ENCODE assay signal across 8 mouse cellular contexts in genomic region chr13:58066496-58067389, GRCm38 (mm10). TPM values are rescaled to one million over a fixed set of nuclear protein-coding genes. Genes with fewer than 3 reads are reported as not detected.
A peak's percentile ranks its signal among the peaks of the same experiment; 100 is the strongest.
DNase-seq lines count a peak whose midpoint lies in the region; ATAC-seq and TF ChIP-seq lines count a peak whose summit lies in the region.

No protein-coding gene starts in this region.

- peaks cover 10% of the 10 kb centered on the region for H3K4me1 ChIP-seq in lung, adult 2 months (ENCODE audit: control insufficient read depth, insufficient read depth, low read length)
- peaks cover 14% of the 10 kb centered on the region for H3K4me1 ChIP-seq in stomach, embryonic 16.5 days (ENCODE audit: control insufficient read depth, insufficient read depth, low read length)

- H3K4me2 ChIP-seq in stomach, embryonic 16.5 days (ENCODE audit: low read depth, low read length), result no peak overlapping the region

- H3K9me3 ChIP-seq in stomach, embryonic 16.5 days (replicated peaks; ENCODE audit: control insufficient read depth, low read length), result no peaks in the 10 kb centered on the region

- 0 out of 2 replicates have a peak, but pooled peaks have one; percentile 1 for TF ChIP-seq POLR2A in lung, adult 2 months (IDR thresholded peaks at IDR 0.05; ENCODE audit: borderline replicate concordance, extremely low read depth, low read depth, low read length)

- no peak for TF ChIP-seq CTCF in lung, adult 2 months (IDR thresholded peaks at IDR 0.05; ENCODE audit: insufficient read depth, low read length)

- peak; percentile 60 for DNase-seq in CD4-positive, CD25-positive, alpha-beta regulatory T cell, adult 2 months (ENCODE audit: low read depth, low spot score)
- peak; percentile 82 for DNase-seq in ZHBTc4 (ENCODE audit: low read depth, low spot score)
- peak; percentile 55 for DNase-seq in heart, adult 8-10 months (ENCODE audit: low spot score)
- peak; percentile 71 for DNase-seq in kidney, adult 18-20 months
- DNase-seq in lung, adult 2 months, result peak; percentile 27
- DNase-seq in right cerebral cortex, postnatal 14 days, result no peak
- DNase-seq in cerebellum, adult 11-12 months, result no peak

- H3K9ac ChIP-seq in stomach, embryonic 16.5 days (ENCODE audit: low read length), result no peak overlapping the region

- 29% methylated on average over 14 of the region's 14 CpGs for WGBS in lung, adult 2 months
- 43% methylated on average over 14 of the region's 14 CpGs for WGBS in stomach, embryonic 16.5 days

- H3K36me3 ChIP-seq in stomach, embryonic 16.5 days (ENCODE audit: control insufficient read depth, insufficient read depth, low read length), result no peaks in the 10 kb centered on the region

- peak overlapping the region; percentile 72 for H3K27ac ChIP-seq in stomach, embryonic 16.5 days (ENCODE audit: low read length)

- peak; percentile 34; the same call in 1 of the 2 replicates for ATAC-seq in stomach, embryonic 16.5 days (ENCODE audit: insufficient read depth, low FRiP score)

- no peaks in the 10 kb centered on the region for H3K27me3 ChIP-seq in stomach, embryonic 16.5 days (ENCODE audit: control insufficient read depth, insufficient read depth, low read length)

- H3K4me3 ChIP-seq in lung, adult 2 months (replicated peaks; ENCODE audit: extremely low read depth, low read depth, low read length), result no peak overlapping the region
- no peak overlapping the region for H3K4me3 ChIP-seq in stomach, embryonic 16.5 days (replicated peaks; ENCODE audit: low read length)

RNA-seq across cellular contexts. Expression of gene Klhl3, which starts 46.6 kb away (rescaled TPM):
- total RNA-seq in heart, adult 8-10 months (2022), result 1 to 10 TPM; 2.0 to 3.1 (median 2.4) TPM
- 1.8 TPM in 2 replicates for polyA plus RNA-seq in lung, adult 2 months (2012; rRNA removed)
- 2.8 and 2.9 TPM in 2 replicates for polyA plus RNA-seq in stomach, embryonic 16.5 days (2015; fragmentation: Nextera tagmentation; extraction: Ambion mirVana)

Comparison
In these comparisons a context has a peak if more than half of its experiments do, and no peak if none do; other contexts are left out.
1. DNase-seq: peak in CD4-positive, CD25-positive, alpha-beta regulatory T cell, adult 2 months (single experiment), ZHBTc4 (single experiment), heart, adult 8-10 months (single experiment), kidney, adult 18-20 months (single experiment) and lung, adult 2 months (single experiment); none in right cerebral cortex, postnatal 14 days (single experiment) and cerebellum, adult 11-12 months (single experiment).